Mouse (Mus musculus): Measurements from ENCODE around the gene Agpat4. TPM values are rescaled to one million over a fixed set of nuclear protein-coding genes. Genes with fewer than 3 reads are reported as not detected.
A peak's percentile ranks its signal among the peaks of the same experiment; 100 is the strongest.

The Agpat4 gene
- polyA plus RNA-seq, 1 experiment from 2014 or later, result 5.8 TPM

GRCm38 (mm10) chr17:12261376-12261775 lies 142.9 kb downstream of the Agpat4 start:
- H3K9ac ChIP-seq (ENCODE audit: low read depth, low read length), result no peak overlapping the region
- no peaks in the 10 kb centered on the region for H3K9me3 ChIP-seq (ENCODE audit: control insufficient read depth)
- H3K27ac ChIP-seq (ENCODE audit: low read depth, low read length), result no peak overlapping the region
- no peaks in the 10 kb centered on the region for H3K4me1 ChIP-seq (replicated peaks; ENCODE audit: control insufficient read depth, insufficient read depth, low read length)
- no peak overlapping the region for H3K4me2 ChIP-seq (replicated peaks; ENCODE audit: low read depth)
- ATAC-seq, result no peak
- peaks cover 58% of the 10 kb centered on the region for H3K36me3 ChIP-seq (ENCODE audit: control insufficient read depth, insufficient read depth)
- H3K27me3 ChIP-seq (replicated peaks; ENCODE audit: control insufficient read depth, insufficient read depth, low read length), result no peaks in the 10 kb centered on the region
- WGBS, result 97% methylated on average over 7 of the region's 7 CpGs
- no peak for TF ChIP-seq CTCF (IDR thresholded peaks at IDR 0.05; ENCODE audit: low read depth)
- no peak overlapping the region for H3K4me3 ChIP-seq (ENCODE audit: low read depth, low read length)

GRCm38 (mm10) chr17:12261887-12262286 lies 143.4 kb downstream of the Agpat4 start:
- H3K4me2 ChIP-seq (replicated peaks; ENCODE audit: low read depth), result no peak overlapping the region
- H3K36me3 ChIP-seq (ENCODE audit: control insufficient read depth, insufficient read depth), result peaks cover 53% of the 10 kb centered on the region
- H3K4me1 ChIP-seq (replicated peaks; ENCODE audit: control insufficient read depth, insufficient read depth, low read length), result no peaks in the 10 kb centered on the region
- TF ChIP-seq CTCF (IDR thresholded peaks at IDR 0.05; ENCODE audit: low read depth), result peak; percentile 61
- WGBS, result 67% methylated on average over 2 of the region's 2 CpGs
- no peak overlapping the region for H3K4me3 ChIP-seq (ENCODE audit: low read depth, low read length)
- no peak for ATAC-seq
- H3K27me3 ChIP-seq (replicated peaks; ENCODE audit: control insufficient read depth, insufficient read depth, low read length), result no peaks in the 10 kb centered on the region
- H3K9me3 ChIP-seq (ENCODE audit: control insufficient read depth), result no peaks in the 10 kb centered on the region
- H3K27ac ChIP-seq (ENCODE audit: low read depth, low read length), result no peak overlapping the region
- H3K9ac ChIP-seq (ENCODE audit: low read depth, low read length), result no peak overlapping the region

DNA sequence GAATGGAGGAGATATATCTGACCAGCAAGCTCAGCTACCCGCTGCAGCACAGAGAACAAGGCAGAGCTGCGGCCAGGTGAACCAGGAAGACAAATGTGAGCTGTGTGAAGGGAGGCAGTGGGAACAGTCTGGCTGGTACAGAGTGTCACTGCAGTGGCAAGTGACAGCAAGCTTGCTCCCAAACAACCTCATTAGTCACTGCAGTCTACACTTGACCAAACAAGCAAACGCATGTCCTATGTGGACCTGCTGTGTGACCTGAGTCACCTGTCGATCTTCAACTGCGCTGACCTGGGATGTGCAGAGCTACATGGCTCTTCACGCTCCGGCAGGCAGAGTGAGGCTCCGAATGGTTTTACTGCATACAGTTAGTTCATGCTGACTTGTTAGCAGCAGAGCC lies 144.3 kb downstream of the Agpat4 start:
- Histone ChIP-seq H3K27me3 (replicated peaks; ENCODE audit: control insufficient read depth, insufficient read depth, low read length) (no peaks in the 10 kb centered on the region), H3K4me1 (replicated peaks; ENCODE audit: control insufficient read depth, insufficient read depth, low read length) (no peaks in the 10 kb centered on the region), H3K9ac (ENCODE audit: low read depth, low read length) (no peak overlapping the region), H3K36me3 (ENCODE audit: control insufficient read depth, insufficient read depth) (peaks cover 48% of the 10 kb centered on the region), H3K4me2 (replicated peaks; ENCODE audit: low read depth) (no peak overlapping the region), H3K27ac (ENCODE audit: low read depth, low read length) (no peak overlapping the region), H3K9me3 (ENCODE audit: control insufficient read depth) (no peaks in the 10 kb centered on the region), H3K4me3 (ENCODE audit: low read depth, low read length) (no peak overlapping the region)
- 90% methylated on average over 8 of the region's 8 CpGs for WGBS
- no peak for ATAC-seq
- no peak for TF ChIP-seq CTCF (IDR thresholded peaks at IDR 0.05; ENCODE audit: low read depth)

DNA sequence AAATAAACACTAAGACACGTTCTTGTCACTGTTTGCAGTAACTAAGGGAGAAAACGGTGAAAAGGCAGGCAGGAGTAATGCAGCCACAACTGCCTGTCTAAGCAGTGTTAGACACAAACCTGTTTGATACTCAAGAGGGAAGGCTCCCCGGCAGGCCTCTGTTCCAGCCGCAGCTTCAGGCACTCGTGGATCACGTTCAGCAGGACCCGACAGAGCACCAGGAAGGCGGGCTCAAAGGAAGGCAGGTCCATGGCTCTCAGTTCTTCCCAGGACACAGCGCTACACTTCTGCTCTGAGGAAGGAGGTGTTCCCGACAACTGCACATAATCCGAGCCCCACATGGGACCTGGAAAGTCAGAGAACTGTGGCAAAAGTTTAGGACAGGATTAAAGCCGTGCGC lies 145.3 kb downstream of the Agpat4 start:
- no peak overlapping the region for H3K27ac ChIP-seq (ENCODE audit: low read depth, low read length)
- H3K4me1 ChIP-seq (replicated peaks; ENCODE audit: control insufficient read depth, insufficient read depth, low read length), result no peaks in the 10 kb centered on the region
- H3K36me3 ChIP-seq (ENCODE audit: control insufficient read depth, insufficient read depth), result peaks cover 41% of the 10 kb centered on the region
- no peaks in the 10 kb centered on the region for H3K27me3 ChIP-seq (replicated peaks; ENCODE audit: control insufficient read depth, insufficient read depth, low read length)
- no peak overlapping the region for H3K4me3 ChIP-seq (ENCODE audit: low read depth, low read length)
- H3K9ac ChIP-seq (ENCODE audit: low read depth, low read length), result no peak overlapping the region
- H3K9me3 ChIP-seq (ENCODE audit: control insufficient read depth), result no peaks in the 10 kb centered on the region
- whole genome bisulfite sequencing, result 68% methylated on average over 13 of the region's 13 CpGs
- no peak overlapping the region for H3K4me2 ChIP-seq (replicated peaks; ENCODE audit: low read depth)
- no peak for TF ChIP-seq CTCF (IDR thresholded peaks at IDR 0.05; ENCODE audit: low read depth)
- ATAC-seq, result no peak

DNA sequence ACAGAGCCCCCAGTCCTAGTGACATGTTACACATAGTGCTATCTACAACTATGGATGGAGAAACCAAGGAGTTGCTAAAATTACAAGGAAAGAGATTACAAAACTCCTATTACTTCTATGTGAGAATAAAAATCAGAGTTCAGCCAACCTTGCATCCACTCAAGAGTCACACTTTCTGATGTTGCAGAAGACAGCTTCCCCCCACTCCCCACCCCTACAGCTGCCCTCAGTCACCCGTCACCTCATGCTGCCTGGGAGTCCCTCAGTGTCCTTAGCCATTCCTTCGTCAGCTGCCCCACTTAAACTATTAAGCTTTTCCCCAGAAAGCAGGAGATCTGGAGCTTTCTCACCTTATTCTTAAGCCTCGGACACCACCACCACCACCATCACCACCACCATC lies 145.8 kb downstream of the Agpat4 start:
- Histone ChIP-seq H3K4me2 (replicated peaks; ENCODE audit: low read depth) (no peak overlapping the region), H3K36me3 (ENCODE audit: control insufficient read depth, insufficient read depth) (peaks cover 39% of the 10 kb centered on the region), H3K27me3 (replicated peaks; ENCODE audit: control insufficient read depth, insufficient read depth, low read length) (no peaks in the 10 kb centered on the region), H3K4me1 (replicated peaks; ENCODE audit: control insufficient read depth, insufficient read depth, low read length) (no peaks in the 10 kb centered on the region), H3K9me3 (ENCODE audit: control insufficient read depth) (no peaks in the 10 kb centered on the region), H3K27ac (ENCODE audit: low read depth, low read length) (no peak overlapping the region), H3K9ac (ENCODE audit: low read depth, low read length) (no peak overlapping the region), H3K4me3 (ENCODE audit: low read depth, low read length) (no peak overlapping the region)
- TF ChIP-seq CTCF (IDR thresholded peaks at IDR 0.05; ENCODE audit: low read depth), result no peak
- no peak for ATAC-seq
- WGBS, result 95% methylated on average over 3 of the region's 3 CpGs

DNA sequence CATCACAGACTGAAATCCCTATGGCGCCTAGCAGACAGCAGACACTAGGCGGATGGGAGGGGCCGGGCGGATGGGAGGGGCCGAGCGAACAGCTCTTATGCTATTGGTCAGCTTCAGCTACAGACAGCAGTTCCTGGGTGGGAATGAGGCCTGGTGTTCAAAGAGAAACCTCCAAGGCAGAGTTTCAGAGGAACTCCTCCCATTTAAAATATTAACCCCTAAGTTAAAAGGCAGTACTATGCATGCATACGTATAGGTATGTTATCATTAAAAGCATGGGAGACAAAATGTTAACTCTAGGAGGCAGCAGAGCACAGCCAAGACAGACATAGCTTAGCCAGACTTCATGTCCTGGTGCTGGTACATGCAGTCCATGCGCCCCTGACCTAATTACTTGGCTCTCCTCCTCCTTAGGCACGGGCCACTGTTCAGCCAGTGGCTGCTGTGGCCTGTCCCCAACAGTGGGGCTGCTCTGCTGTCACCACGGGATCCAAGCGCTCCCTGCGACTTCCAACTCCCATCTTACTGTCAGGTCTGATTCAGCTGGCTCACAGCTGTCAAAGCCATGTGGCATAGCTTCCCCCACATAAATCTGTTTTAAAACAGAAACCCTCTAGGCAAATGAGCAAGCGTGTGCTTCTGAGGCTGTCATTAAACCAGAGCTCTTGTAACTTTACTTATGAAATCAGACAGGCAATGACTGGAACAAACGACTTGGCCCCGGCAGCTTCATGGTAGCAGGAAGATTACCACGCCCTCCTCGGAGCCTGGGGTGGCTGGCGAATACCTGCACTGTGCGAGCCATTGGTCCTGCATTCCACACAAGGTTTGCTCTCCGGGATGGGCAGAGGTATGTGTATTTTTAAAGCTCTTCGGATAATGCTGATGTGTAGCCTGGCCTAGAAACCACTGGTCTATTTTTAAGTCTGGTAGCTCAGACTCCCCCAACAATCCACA lies 147.7 kb downstream of the Agpat4 start:
- WGBS, result 64% methylated on average over 21 of the region's 21 CpGs
- Histone ChIP-seq H3K9me3 (ENCODE audit: control insufficient read depth) (no peaks in the 10 kb centered on the region), H3K4me3 (ENCODE audit: low read depth, low read length) (no peak overlapping the region), H3K27me3 (replicated peaks; ENCODE audit: control insufficient read depth, insufficient read depth, low read length) (no peaks in the 10 kb centered on the region), H3K4me2 (replicated peaks; ENCODE audit: low read depth) (no peak overlapping the region), H3K27ac (ENCODE audit: low read depth, low read length) (no peak overlapping the region), H3K4me1 (replicated peaks; ENCODE audit: control insufficient read depth, insufficient read depth, low read length) (no peaks in the 10 kb centered on the region), H3K36me3 (ENCODE audit: control insufficient read depth, insufficient read depth) (peaks cover 32% of the 10 kb centered on the region), H3K9ac (ENCODE audit: low read depth, low read length) (no peak overlapping the region)
- peak; percentile 68 for TF ChIP-seq CTCF (IDR thresholded peaks at IDR 0.05; ENCODE audit: low read depth)
- ATAC-seq, result peak; percentile 43
